Mouse (Mus musculus): Measurements from ENCODE around the gene Gpat3.

The Gpat3 gene

DNA sequence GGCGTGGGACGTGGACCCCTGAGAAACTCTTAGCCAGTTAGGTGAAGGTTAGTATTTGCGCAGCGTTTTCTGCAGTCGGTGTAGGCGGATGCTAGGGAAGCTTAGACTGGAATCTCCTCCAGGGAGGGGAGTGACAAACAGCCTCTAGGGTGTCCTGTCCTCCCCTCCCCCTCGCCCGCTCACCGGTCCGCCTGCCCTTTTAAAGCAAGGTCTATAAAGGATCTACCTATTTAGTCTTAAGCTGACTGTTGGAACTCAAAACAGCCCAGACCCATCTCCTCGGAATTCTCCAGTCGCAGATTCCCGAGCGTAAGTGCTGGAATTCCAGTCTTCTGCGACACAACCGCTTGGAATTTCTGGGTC lies at the start of gene Gpat3:
Gene Gpat3, plus strand, starts transcription at position 229 of the 363 bp plus-strand sequence.
- peak; percentile 56 for DNase-seq

DNA sequence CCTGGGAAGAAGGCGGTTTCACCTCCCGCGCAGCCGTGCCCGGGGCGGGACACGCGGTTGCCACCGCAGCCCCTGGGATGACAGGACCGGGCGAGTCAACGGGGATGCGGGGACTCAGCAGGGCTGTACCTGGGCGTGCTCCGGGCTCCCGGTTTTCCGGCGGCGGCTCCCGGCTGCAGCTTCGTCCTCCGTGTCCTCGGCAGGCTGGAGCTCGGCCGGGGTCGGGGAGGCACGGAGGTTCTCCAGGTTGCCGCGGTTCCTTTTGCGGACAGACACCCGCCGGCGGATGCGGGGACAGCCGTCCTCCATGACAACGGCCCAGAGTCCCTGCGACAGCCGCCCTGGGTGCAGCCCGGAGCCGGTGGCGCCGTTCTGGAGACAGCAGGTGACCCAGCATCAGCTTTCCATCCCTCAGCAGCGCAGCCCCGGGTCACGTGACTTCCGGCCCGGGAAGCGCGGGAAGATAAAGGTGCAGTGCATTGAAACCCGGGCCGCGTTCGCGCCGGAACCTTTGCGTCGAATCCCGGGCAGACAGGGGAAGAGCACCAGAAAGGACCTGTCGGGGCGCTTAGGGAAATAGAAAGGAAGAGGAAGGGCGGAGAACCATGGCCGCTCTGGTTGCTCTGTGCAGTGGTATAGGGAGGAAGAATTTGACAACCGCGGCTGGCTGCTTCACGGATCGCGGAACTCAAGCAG lies 47.2 kb upstream of the Gpat3 start, which contains the start of the genes Helq and Mrps18c:
Gene Helq, minus strand, starts transcription at position 434 of the 696 bp plus-strand sequence.
Gene Mrps18c, plus strand, starts transcription at position 463 of the 696 bp plus-strand sequence.
- peak; percentile 95 for DNase-seq

DNA sequence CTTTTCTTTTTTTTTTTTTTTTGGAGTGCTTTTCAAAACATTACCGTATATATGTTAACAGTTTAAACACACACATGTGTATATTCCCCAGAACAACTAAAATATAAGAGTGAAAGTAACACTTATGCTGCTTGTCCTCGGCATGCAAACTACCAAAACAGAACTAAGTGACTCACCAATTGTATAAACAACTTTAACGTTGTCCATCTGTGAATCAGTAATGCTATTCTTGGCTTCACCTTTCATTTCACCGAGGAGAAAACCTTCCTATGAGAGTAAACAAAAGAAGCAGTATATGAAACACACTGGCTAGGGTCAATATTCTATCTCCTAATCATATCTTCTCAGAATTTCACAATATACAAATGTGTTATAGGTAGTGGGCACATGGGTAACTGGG lies 27.2 kb upstream of the Gpat3 start:
- no peak for DNase-seq

DNA sequence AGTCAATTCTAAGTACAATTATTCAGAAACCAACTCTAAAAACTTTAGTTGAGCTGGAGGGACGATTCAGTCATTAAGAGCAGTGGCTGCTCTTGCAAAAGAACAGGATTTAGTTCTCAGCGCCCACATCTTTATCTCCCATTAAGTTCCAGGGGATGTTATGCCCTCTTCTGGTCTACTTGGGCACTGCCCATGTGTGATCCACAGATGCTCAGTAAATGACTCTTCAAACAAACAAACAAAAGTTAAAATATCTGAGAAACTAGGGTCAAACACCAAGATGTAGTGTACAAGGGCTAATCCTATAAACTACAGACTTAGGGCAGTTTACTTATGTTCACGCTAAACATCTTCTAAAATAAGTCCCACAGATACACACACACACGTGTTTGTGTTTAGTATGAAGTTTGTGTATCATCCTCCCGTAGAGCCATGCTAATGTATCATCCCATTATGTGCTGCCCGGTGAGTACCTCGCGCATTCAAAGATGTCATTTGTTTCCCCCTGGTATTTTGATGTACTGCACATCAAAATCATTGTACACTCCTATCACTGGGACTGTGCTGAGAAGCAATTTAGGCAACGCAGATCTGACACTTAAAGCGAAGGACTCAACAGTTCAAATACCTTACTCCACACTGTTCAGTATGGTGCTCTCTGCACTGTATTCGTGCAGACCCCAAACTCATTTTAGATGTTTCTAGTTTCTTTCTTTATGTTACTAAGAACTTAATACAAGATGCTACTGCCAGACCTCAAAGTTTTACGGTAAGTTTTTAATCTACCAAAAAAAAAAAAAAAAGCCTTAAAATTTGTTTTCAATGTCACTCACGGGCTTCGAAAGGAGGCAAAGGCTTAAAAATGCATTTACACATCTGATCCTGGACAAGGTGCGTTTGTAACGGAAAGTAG lies 25.7 kb upstream of the Gpat3 start:
- DNase-seq, result no peak

DNA sequence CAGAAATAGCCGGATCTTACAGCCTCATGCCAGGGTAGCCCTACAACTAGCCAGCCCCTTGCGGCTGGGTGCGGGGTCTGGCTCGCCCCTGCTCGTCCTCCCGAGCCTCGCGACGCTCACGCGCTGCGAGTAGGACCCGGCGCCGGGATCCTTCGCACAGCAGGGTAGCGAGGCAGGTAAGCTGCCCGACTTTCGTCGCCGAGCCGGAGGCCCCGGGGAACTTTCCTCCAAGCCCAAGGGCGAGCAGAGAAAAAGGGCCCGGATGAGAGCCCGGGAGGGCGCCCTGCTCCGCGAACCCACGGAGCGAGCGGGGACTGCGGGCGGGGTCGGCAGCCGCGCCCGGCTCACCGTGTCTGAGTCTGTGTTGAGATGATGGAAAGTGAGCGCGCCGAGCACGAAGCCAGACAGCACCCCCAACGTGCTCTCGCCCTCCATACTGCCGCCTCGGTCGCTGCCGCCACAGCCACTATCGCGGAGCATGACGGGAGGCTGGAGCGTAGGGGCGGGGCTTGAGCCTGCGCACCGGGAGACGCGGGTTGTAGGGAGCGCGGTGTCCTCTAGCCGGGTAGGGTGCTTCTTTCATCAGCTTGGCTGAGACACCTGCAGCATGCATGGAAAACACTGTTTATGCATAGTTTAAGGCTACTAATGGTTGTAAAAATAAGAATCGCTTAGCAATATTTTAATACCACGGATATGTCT lies 24.9 kb upstream of the Gpat3 start, which contains the start of gene Abraxas1:
Gene Abraxas1, minus strand, starts transcription at position 483 of the 702 bp plus-strand sequence.
- DNase-seq, result peak; percentile 84

DNA sequence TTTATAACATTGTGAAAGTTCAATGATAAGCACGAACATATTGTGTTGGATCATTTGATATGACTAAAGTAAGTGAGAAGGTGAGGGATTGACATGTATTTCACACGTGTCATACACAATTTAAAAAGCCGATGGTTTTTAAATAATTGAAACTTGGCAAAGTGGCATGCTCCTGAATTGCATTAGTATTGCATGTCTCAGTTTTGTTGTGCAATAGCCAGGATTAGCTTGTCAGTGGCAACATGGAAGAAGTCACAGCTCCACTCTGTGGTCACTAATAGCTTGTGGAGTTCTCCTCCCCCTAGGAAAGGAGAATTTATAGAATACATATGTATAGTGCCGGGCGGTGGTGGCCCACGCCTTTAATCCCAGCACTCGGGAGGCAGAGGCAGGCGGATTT lies 24.1 kb upstream of the Gpat3 start:
- DNase-seq, result no peak

DNA sequence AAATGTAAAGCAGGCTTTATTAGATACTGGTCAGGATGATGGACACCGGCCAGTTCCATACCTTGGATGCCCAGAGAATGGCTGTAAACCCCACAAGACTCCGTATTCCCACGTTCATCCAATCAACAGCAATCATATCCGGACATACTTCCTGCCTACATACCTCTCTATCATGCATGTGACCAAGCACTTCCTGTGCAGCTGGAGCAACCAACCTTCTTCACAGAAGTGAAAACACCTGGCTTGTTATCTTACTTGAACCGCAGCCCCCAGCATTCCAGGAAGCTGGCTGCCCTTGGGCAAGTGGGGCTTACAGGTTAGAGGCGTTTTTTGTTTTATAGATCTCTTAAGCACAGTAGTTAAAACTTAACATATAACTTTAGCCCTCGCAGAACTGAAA lies 22.7 kb upstream of the Gpat3 start:
- DNase-seq, result no peak

DNA sequence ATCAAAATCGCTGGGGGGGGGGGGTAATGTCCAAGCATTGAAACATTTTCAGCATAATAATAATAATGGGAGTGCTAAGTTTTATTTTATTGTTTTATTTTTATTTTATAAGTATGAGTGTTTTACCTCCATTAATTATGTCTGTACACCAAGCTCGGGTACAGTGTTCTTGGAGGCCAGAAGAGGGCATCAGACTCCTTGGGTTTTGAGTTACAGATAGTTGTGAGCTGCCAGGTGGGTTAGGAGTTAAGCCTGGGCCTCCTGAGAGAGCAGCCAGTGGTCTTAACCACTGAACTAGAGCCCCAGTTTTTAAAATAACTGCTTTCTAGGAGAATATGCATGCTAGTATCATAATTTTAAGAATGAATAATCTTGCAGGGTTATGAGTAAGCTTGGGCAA lies 19.5 kb upstream of the Gpat3 start:
- no peak for DNase-seq

DNA sequence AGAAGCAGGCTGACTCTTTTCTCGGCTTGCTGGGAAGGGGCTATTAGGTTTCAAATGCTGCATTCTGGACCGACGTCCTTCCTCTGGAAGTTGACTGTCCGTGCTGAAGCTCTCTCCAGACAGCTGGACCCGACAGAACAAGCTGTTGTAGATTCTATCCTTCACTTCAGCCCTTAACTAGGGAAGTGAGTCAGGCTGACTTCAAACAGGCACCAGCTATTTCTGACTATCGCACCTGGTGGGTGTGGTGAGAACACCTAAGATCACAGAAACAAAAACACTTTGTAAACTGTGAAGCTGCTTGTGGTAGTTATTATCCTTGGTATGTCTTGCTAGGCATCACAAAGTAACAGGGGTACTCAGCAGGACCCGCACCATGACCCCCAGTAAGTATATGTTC lies 19.0 kb upstream of the Gpat3 start:
- no peak for DNase-seq

DNA sequence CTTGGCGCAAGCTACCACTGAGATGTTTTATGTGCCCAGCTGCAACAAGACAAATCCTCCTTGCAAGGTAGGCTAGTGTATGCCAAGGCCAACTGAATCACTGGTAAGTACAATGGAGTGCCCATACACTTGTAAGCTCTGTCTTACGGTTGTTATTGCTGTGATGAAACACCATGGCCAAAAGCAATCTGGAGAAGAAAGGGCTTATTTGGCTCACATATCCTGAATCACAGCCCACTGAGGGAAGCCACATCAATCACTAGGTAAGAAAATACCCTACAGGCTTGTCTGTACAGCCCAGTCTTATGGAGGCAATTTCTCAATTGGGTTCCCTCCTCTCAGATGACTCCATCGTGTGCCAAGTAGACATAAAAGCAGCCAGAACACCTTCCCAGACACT lies 16.8 kb upstream of the Gpat3 start:
- no peak for DNase-seq

DNA sequence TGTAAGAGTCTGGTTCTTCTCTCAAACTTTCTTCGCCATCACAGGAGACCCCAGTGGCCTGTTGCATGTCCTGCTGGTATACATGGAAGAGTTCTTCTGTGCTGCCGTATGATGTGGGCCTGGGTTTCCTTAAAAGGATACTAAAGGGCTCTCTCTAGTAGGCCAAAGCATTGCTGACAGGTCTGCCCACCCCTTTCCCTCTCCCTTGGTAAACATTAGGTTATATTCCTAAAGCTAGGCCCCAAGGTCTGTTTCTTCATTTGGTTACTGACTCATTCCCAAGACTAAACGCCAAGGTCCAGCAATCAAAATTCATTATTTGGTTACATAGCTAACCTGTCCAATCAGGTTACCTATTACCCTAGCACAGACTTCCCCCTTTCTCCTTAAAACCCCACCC lies 12.8 kb upstream of the Gpat3 start:
- no peak for DNase-seq

DNA sequence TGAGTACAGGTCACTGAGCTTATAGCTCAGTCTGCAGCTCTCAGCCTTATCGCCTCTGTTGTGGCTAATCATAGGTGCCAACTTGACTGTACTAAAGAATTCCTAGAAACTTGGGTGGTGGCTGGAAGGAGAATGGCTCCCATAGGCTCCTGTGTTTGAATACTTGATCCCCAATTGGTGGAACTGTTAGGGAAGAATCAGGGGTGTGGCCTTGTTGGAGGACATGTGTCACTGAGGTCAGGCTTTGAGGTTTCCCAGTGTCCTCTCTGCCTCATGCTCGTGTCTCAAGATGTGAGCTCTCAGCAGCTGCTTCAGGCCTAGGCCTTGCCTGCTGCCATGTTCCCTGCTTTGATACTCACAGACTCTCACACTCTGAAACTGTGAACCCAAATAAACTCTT lies 11.7 kb upstream of the Gpat3 start:
- no peak for DNase-seq

DNA sequence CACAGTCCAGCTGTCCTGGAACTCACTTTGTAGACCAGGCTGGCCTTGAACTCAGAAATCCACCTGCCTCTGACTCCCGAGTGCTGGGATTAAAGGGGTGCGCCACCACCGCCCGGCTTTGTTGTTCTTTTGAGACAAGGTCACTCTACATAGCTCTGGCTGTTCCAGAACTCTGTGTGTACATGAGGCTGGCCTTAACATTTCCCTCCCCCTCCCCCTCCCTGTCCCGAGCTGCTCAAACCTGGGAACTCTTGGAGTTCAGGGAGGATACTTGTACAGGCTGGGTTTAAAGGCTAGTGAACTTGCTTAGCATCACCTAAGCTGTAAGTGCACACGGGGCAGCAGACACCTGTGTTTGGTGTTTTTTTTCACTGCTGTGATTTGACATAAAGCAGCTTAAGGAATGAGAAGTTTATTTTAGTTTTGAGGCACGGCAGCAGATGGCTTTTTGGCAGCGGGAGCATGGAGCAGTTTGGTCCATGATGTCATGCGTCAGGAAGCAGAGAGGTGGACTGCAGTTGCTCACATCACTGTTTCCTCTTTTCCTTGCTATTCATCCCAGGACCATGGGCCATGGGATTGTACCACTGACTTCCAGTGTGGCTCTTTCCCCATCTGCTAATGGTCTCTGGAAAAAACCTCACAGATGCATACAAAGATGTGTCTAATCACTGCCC lies 9.5 kb upstream of the Gpat3 start:
- DNase-seq, result no peak

DNA sequence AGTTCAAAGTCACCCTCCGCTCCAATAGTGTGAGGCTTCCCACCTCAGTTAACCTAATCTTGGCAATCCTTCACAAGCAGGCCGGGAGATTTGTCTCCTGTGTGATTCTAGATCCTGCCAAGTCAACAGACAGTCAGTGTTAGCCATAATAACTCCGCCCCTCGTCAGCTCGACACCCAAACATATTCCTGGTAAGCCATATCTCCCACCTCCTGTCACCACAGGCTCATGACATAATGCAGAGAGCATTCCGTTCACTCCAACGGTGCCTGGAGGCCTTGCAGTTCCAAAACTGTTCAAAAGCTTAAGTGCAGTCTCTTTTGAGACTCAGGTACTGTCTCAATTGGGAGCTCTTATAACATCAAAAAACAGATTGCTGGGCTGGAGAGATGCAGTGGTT lies 7.6 kb upstream of the Gpat3 start:
- DNase-seq, result no peak

DNA sequence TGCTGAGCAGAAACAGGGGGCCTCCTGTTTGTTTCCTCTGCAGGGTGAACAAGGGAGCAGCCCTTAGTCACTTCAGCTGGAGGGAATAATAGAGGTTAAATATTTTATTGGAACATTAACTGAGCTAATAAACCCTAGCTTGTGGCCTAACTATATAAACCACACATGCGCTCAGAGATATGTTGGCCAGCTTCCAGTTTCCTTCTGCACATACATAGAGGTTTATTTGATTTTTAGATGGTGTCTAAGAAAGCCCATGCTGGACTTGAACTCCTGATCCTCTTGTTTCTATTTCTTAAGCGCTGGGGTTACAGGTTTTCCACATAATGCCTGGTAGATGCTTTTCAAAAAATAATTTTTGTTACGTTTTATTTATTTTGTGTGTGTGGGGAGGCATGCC lies 1.0 kb upstream of the Gpat3 start:
- no peak for DNase-seq

DNA sequence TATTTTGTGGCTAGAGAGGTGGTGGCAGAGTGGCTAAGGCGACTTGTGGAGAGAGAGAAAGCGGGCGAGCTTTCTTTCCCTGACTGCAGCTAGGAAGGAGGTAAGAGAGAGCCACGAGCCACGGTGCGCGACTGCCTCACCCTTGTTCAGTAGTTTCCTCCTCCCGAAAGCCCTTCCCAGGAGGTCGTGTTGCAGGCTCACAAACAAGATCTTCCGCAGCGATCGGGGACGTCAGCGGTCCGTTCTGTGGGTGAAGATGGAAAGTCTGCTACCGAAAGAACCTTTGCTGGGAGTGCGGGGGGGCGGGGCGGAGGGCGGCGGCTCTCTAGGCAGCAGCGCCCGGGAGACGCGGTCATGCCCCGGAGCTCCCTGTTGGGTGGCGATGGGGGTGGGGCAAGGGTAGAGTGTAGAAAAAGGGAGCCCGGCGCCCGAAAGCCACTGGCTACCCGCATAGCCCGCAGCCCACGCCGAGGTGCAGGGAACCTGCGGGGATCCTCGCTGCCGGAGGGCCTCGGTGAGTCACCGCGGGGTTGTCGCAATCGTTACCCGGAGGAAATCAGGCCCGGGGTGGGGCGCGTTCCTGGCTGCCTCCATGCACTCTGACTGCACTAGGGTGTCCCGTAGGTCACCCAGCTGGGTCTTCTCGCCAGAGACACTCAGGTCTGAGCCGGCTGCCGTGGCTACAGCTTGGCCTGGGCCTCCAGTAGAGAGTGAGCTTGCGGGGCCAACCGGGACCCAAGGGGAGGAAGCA lies 510 bp downstream of the Gpat3 start:
- DNase-seq, result peak; percentile 60

DNA sequence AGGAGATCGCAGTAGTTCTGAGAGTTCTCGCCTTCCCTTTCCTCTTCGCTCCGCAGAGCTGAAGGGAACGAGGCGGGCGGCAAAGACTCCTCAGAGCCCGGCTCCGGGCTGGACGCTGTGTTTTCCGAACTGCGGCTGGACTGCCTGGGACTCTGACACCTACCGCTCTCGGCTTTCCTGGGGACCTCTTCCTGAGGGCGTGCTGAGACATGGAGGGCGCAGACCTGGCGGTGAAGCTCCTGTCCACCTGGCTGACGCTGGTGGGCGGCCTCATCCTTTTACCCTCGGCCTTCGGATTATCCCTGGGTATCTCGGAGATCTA lies 1.0 kb downstream of the Gpat3 start:
- no peak for DNase-seq

DNA sequence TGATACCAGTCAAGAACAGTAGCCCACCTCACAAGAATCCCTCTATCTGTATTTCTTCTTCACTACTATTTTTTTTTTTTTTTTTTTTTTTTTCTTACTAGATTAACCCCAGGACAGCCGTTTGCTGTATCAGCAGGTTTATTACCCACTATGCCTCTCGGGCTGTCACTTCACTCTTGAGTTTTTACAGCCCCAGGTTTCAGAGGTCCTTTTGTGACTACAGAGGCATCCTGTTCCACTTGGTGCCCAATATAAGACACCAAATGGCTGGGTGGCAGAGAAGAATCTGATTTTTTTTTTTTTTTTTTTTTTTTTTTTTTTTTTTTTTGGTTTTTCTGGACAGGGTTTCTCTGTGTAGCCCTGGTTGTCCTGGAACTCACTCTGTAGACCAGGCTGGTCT lies 1.6 kb downstream of the Gpat3 start:
- DNase-seq, result no peak

DNA sequence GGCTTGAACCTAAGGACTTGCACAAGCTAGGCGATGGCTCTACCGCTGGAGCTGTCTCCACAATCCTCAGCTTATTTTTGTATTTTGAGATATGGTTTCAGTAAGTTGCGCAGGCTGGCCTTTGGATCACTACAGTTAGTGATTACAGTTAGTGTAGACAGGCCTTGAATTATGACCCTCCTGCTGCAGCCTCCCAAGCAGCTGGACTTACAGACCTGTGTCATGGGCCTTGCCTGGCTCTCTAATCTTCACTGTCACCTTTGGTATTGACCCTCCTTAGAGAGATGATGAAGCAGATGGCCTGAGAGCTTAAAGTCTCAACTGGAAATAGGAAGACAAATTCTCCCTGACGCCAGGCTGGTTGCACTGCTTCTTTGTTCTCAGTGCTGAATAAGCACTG lies 8.4 kb downstream of the Gpat3 start:
- DNase-seq, result no peak

DNA sequence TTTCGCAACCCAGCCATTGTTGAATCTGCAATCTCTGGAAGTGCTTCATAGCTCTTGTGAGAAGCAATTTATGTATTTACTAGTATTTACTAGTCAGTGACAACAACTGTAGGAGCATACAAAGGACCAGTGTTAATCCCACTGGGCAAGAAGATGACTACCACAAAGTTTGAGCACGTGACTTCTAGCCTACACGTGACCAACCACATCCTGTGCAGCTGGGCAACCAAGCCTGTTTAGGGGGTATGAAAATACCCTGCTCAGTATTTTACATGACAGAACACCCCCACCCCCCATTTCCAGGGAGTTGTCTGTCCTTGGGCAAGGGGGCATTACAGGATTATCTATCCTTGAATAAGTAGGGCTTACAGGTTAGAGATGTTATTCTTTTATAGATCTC lies 11.0 kb downstream of the Gpat3 start:
- no peak for DNase-seq

DNA sequence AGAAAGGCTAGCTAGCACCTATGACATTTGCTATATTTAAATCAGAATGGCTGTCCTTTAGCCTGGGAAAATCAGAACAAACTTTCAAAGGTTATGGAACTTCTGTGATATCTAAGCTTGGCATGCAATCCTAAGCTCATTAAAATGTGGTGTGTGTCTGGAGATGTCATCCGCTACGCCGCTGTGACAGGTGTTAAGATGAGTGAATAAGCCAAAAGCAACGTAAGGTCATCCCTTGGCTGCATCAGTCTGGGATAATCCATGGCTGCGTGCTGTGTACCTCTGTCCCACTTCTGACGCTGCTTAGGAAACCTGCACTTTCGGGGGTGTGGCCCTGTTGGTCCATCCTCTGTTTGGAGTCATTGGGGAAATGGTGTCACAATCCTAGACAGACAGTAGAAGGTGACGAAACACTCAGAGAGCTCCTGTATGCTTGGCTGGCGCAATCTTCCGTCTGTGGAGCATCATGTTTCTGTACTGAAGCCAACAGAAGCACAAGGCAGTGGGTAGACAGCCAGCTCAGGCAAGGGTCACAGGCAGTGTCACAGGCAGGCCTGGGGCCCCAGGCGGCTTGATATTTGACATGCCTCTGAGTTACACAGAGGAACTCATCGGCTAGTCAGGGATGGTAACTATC lies 15.0 kb downstream of the Gpat3 start:
- DNase-seq, result no peak

DNA sequence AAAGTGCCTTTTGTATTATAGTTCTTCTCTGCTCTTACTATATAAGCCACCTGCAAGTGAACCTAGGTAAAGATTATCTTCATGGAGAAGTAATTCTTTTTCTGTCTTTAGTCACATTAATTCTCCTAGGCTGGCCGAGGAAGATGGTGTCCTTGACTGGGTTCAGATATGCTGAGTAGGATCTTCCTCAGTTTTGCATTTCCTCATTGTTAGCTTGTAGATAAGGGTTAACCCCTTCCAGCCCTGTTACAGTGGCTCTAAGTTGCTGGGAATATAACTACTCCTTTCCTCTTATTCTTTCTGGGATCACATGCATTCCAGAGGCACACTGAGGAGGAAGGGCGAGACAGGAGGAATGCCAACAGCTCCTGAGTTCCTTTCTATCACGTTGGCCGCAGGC lies 15.6 kb downstream of the Gpat3 start:
- DNase-seq, result no peak

All from cerebellum, adult 9-10 months (tissue).